In the genomic region with DNA sequence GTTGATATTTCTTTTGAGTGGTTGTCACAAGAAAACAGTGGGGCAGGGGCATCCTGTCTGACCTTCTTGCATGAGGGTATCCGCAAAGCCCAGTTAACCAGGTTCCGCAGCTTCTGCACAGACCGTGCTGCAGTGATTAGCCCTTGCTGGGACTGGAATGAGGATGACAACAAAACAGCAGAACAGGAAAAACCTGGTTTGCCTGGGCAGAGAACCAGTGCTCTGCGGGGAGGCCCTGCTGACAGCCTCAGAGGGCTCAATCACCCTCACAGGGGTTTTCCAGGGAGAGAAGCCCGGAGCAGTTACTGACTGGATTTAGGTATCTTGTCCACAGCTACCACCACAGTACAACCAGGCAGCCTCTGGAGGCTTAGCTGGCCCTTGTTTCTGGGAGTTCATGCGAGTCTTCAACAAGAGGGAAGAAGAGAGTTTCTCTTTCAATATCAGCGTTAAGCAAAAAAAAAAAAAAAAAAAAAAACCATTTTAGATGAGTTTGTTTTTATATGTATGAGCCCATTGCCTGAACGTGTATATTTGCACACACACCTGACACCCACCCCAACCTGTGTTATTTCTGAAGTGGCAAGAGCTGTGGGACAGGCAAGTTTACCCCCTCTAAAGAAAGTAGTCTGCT, we compare ENCODE assay signal across 9 mouse cellular contexts. TPM values are rescaled to one million over a fixed set of nuclear protein-coding genes. Genes with fewer than 3 reads are reported as not detected.
A peak's percentile ranks its signal among the peaks of the same experiment; 100 is the strongest.
DNase-seq lines count a peak whose midpoint lies in the region; ATAC-seq and TF ChIP-seq lines count a peak whose summit lies in the region.
"Had no signal": no experiment of that assay in that cellular context is flagged by ENCODE, and none has a peak within 500 bp of the region (broad histone marks: within the 10 kb centered on the region; RNA-seq: fewer than 3 reads in every experiment).

No protein-coding gene starts in this region.

- no peaks in the 10 kb centered on the region for H3K27me3 ChIP-seq in cerebellum, adult 2 months (ENCODE audit: control insufficient read depth, insufficient read depth, low read length)
- no peaks in the 10 kb centered on the region for H3K27me3 ChIP-seq in spleen, adult 2 months (ENCODE audit: control insufficient read depth, insufficient read depth, low read length)
- no peaks in the 10 kb centered on the region for H3K27me3 ChIP-seq in kidney, embryonic 16.5 days (ENCODE audit: insufficient read depth, low read length)
- no peaks in the 10 kb centered on the region for H3K27me3 ChIP-seq in hindbrain, embryonic 14.5 days (ENCODE audit: control insufficient read depth, insufficient read depth, low read length)
- H3K27me3 ChIP-seq: limb, embryonic 12.5 days had no signal

- 23% methylated on average over 8 of the region's 8 CpGs for WGBS in cerebellum, adult 2 months
- 20% methylated on average over 8 of the region's 8 CpGs for WGBS in spleen, adult 2 months
- WGBS in kidney, embryonic 16.5 days = 46% methylated on average over 8 of the region's 8 CpGs
- 36% methylated on average over 8 of the region's 8 CpGs for WGBS in hindbrain, embryonic 14.5 days

- H3K4me3 ChIP-seq in cerebellum, adult 2 months (replicated peaks; ENCODE audit: insufficient read depth, low read depth, low read length) = no peak overlapping the region
- H3K4me3 ChIP-seq in spleen, adult 2 months (ENCODE audit: extremely low read depth, insufficient read depth, insufficient read length) = no peak overlapping the region
- no peak overlapping the region for H3K4me3 ChIP-seq in kidney, embryonic 16.5 days (ENCODE audit: low read length)
- H3K4me3 ChIP-seq in hindbrain, embryonic 14.5 days (replicated peaks; ENCODE audit: low read length) = no peak overlapping the region
- H3K4me3 ChIP-seq: limb, embryonic 12.5 days had no signal

- no peak for ATAC-seq in kidney, embryonic 16.5 days (ENCODE audit: low FRiP score, low TSS enrichment)
- ATAC-seq in erythroblast, adult 5-6 weeks (replicated peaks; ENCODE audit: low FRiP score, poor library complexity, severe bottlenecking) = no peak
- no peak for ATAC-seq in hindbrain, embryonic 14.5 days (ENCODE audit: low FRiP score)

- H3K4me1 ChIP-seq in cerebellum, adult 2 months (ENCODE audit: control insufficient read depth, insufficient read depth, low read length) = peaks cover 10% of the 10 kb centered on the region
- H3K4me1 ChIP-seq in spleen, adult 2 months (ENCODE audit: control insufficient read depth, insufficient read depth, insufficient read length) = peaks cover 23% of the 10 kb centered on the region; the same call in 1 of the 2 replicates
- peaks cover 20% of the 10 kb centered on the region for H3K4me1 ChIP-seq in kidney, embryonic 16.5 days (ENCODE audit: insufficient read depth, low read length)
- peaks cover 14% of the 10 kb centered on the region for H3K4me1 ChIP-seq in hindbrain, embryonic 14.5 days (replicated peaks; ENCODE audit: control insufficient read depth, insufficient read depth, low read length)

- peaks cover 4% of the 10 kb centered on the region; the same call in 1 of the 2 replicates for H3K9me3 ChIP-seq in kidney, embryonic 16.5 days (ENCODE audit: low read length)
- H3K9me3 ChIP-seq in hindbrain, embryonic 14.5 days (ENCODE audit: control insufficient read depth, low read length) = no peaks in the 10 kb centered on the region

- H3K4me2 ChIP-seq in kidney, embryonic 16.5 days (replicated peaks; ENCODE audit: low read depth, low read length) = no peak overlapping the region
- H3K4me2 ChIP-seq in hindbrain, embryonic 14.5 days (replicated peaks) = no peak overlapping the region
- H3K4me2 ChIP-seq: limb, embryonic 12.5 days had no signal

- no peak for TF ChIP-seq CTCF in cerebellum, adult 2 months (IDR thresholded peaks at IDR 0.05; ENCODE audit: borderline replicate concordance, insufficient read depth, low read depth, low read length)
- TF ChIP-seq CTCF in spleen, adult 2 months (IDR thresholded peaks at IDR 0.05; ENCODE audit: extremely low read depth, insufficient read depth, insufficient read length, insufficient replicate concordance) = no peak

- H3K27ac ChIP-seq in cerebellum, adult 2 months (ENCODE audit: insufficient read depth, low read length) = no peak overlapping the region
- H3K27ac ChIP-seq in spleen, adult 2 months (ENCODE audit: insufficient read depth, low read length) = peak overlapping the region; percentile 77
- H3K27ac ChIP-seq in kidney, embryonic 16.5 days (ENCODE audit: low read length) = peak overlapping the region; percentile 39; the same call in 1 of the 2 replicates
- no peak overlapping the region for H3K27ac ChIP-seq in hindbrain, embryonic 14.5 days
- H3K27ac ChIP-seq: limb, embryonic 12.5 days had no signal

- no peak for TF ChIP-seq POLR2A in cerebellum, adult 2 months (IDR thresholded peaks at IDR 0.05; ENCODE audit: borderline replicate concordance, insufficient read depth, low read length)
- TF ChIP-seq POLR2A in spleen, adult 2 months (IDR thresholded peaks at IDR 0.05; ENCODE audit: low read depth, low read length) = no peak

- H3K36me3 ChIP-seq in spleen, adult 2 months (ENCODE audit: control insufficient read depth, insufficient read depth, low read length) = no peaks in the 10 kb centered on the region
- H3K36me3 ChIP-seq in kidney, embryonic 16.5 days (ENCODE audit: insufficient read depth, low read length) = no peaks in the 10 kb centered on the region
- no peaks in the 10 kb centered on the region for H3K36me3 ChIP-seq in hindbrain, embryonic 14.5 days (replicated peaks; ENCODE audit: control insufficient read depth, insufficient read depth)
- H3K36me3 ChIP-seq: limb, embryonic 12.5 days had no signal

- no peak overlapping the region for H3K9ac ChIP-seq in kidney, embryonic 16.5 days (replicated peaks; ENCODE audit: low read length)
- H3K9ac ChIP-seq in hindbrain, embryonic 14.5 days = no peak overlapping the region
- H3K9ac ChIP-seq: limb, embryonic 12.5 days had no signal

- DNase-seq in cerebellum, adult 2 months = peak; percentile 37 to 52
- no peak for DNase-seq in cerebellum, adult 9-11 months
- DNase-seq in spleen, adult 2 months (ENCODE audit: low read depth in 1 of 2, low spot score in 2 of 2) = peak in 1 of 2 experiments; percentile 21
- DNase-seq in spleen, postnatal 10 days (ENCODE audit: low spot score in 2 of 2) = no peak
- peak; percentile 50 for DNase-seq in urinary bladder, postnatal 25 days (ENCODE audit: low spot score)
- no peak for DNase-seq in hindbrain, embryonic 14.5 days (ENCODE audit: low spot score)

RNA-seq across cellular contexts. Expression of gene Psma6, which starts 49.9 kb away (rescaled TPM):
- 147 TPM in 2 replicates for polyA plus RNA-seq in cerebellum, adult 2 months (2012; rRNA removed)
- 16.5 and 20.1 TPM in 2 replicates for polyA plus RNA-seq in spleen, adult 2 months (2012; rRNA removed)
- 409 and 418 TPM in 2 replicates for polyA plus RNA-seq in kidney, embryonic 16.5 days (2015; fragmentation: Nextera tagmentation; extraction: Ambion mirVana)
- total RNA-seq in erythroblast, adult 5-6 weeks (2015; ENCODE audit: low replicate concordance) = 66.3 and 98.4 TPM in 2 replicates
- total RNA-seq in erythroblast, adult 5-6 weeks (2017; ENCODE audit: low replicate concordance) = 99.5 and 111 TPM in 2 replicates
- polyA plus RNA-seq in hindbrain, embryonic 14.5 days (2014; fragmentation: Nextera tagmentation; extraction: Ambion mirVana) = 403 and 442 TPM in 2 replicates

RNA-seq across cellular contexts. Expression of gene Nfkbia, which starts 58.5 kb away (rescaled TPM):
- polyA plus RNA-seq in cerebellum, adult 2 months (2012; rRNA removed) = 39.1 and 45.7 TPM in 2 replicates
- polyA plus RNA-seq in spleen, adult 2 months (2012; rRNA removed) = 287 and 388 TPM in 2 replicates
- polyA plus RNA-seq in kidney, embryonic 16.5 days (2015; fragmentation: Nextera tagmentation; extraction: Ambion mirVana) = 84.8 and 94.7 TPM in 2 replicates
- total RNA-seq in erythroblast, adult 5-6 weeks (2015; ENCODE audit: low replicate concordance) = 13.4 and 14.8 TPM in 2 replicates
- total RNA-seq in erythroblast, adult 5-6 weeks (2017; ENCODE audit: low replicate concordance) = 14.1 and 20.5 TPM in 2 replicates
- polyA plus RNA-seq in hindbrain, embryonic 14.5 days (2014; fragmentation: Nextera tagmentation; extraction: Ambion mirVana) = 59.7 and 63.9 TPM in 2 replicates

Comparison
In these comparisons a context has a peak if more than half of its experiments do, and no peak if none do; other contexts are left out.
1. DNase-seq: peak in cerebellum, adult 2 months (2 of 2) and urinary bladder, postnatal 25 days (single experiment); none in cerebellum, adult 9-11 months (single experiment), spleen, postnatal 10 days (0 of 2) and hindbrain, embryonic 14.5 days (single experiment).
2. H3K27ac ChIP-seq: peak in spleen, adult 2 months (single experiment) and kidney, embryonic 16.5 days (single experiment); none in cerebellum, adult 2 months (single experiment) and hindbrain, embryonic 14.5 days (single experiment).